Mouse (Mus musculus) hindbrain, embryonic 13.5 days (tissue): ENCODE results near the gene Ankrd22. TPM values are rescaled to one million over a fixed set of nuclear protein-coding genes. Genes with fewer than 3 reads are reported as not detected.
"Not testable (repeated sequence)": the region's sequence is repeated elsewhere in the genome, so short reads cannot be mapped to it uniquely, and the experiment has no call there.

Experiments used
- ATAC-seq: fragments of 200-750 bp; cut with Nextera tagmentation; 2 replicates; pipeline ENCODE4 v1.8.0; 2017; ENCODE audit warnings: moderate TSS enrichment; ENCODE audit not compliant: low FRiP score
- H3K27ac ChIP-seq: fragments of 300-500 bp; sonication (generic); 2 replicates; pipeline ENCODE4 v1.5.1; 2015; ENCODE audit warnings: inconsistent platforms, mild to moderate bottlenecking, moderate library complexity
- H3K27me3 ChIP-seq: fragments of 300-500 bp; sonication (generic); 2 replicates; pipeline ENCODE4 v1.6.1; 2015; ENCODE audit warnings: mild to moderate bottlenecking, inconsistent platforms
- H3K36me3 ChIP-seq: fragments of 300-500 bp; sonication (generic); 2 replicates; pipeline ENCODE4 v1.6.1; 2015; ENCODE audit warnings: mild to moderate bottlenecking, inconsistent platforms
- H3K4me1 ChIP-seq: fragments of 300-500 bp; sonication (generic); replicated peaks from 2 replicates; pipeline ENCODE4 v1.6.1; 2015; ENCODE audit warnings: inconsistent platforms
- H3K4me2 ChIP-seq: fragments of 300-500 bp; sonication (generic); 2 replicates; pipeline ENCODE4 v1.6.1; 2015; ENCODE audit warnings: inconsistent platforms, mild to moderate bottlenecking, moderate library complexity
- H3K4me3 ChIP-seq: fragments of 300-500 bp; sonication (generic); 2 replicates; pipeline ENCODE4 v1.5.1; 2015; ENCODE audit warnings: mild to moderate bottlenecking, inconsistent platforms
- H3K9ac ChIP-seq: fragments of 300-500 bp; sonication (generic); 2 replicates; pipeline ENCODE4 v1.6.1; 2015; ENCODE audit warnings: mild to moderate bottlenecking, inconsistent platforms
- H3K9me3 ChIP-seq: fragments of 300-500 bp; sonication (generic); 2 replicates; pipeline ENCODE4 v1.6.1; 2016; ENCODE audit warnings: inconsistent platforms
- WGBS: fragments of 180-500 bp; shearing (Covaris S2); methylation state at CpG from one replicate; pipeline ENCODE4 v1.1.7; 2015; 5-methylcytosine and 5-hydroxymethylcytosine counted together
- polyA plus RNA-seq: library from polyadenylated mRNA; unstranded; fragments of >200 nt; fragmentation: Nextera tagmentation; extraction: Ambion mirVana; gene quantifications from 2 replicates; pipeline ENCODE4 v1.2.1, GENCODE M21; 2015

Ankrd22 gene
- polyA plus RNA-seq = not detected in 2 replicates

- Histone ChIP-seq H3K27ac (no peak within 1 kb of the TSS), H3K9ac (no peak within 1 kb of the TSS), H3K36me3 (no peaks in the 10 kb centered on the region), H3K9me3 (no peaks in the 10 kb centered on the region), H3K4me2 (no peak within 1 kb of the TSS), H3K4me1 (no peaks in the 10 kb centered on the region), H3K27me3 (no peaks in the 10 kb centered on the region), H3K4me3 (no peak within 1 kb of the TSS)
- ATAC-seq = no peak
- WGBS = 78% methylated on average over 5 of the region's 5 CpGs
Measured at GRCm38 (mm10) chr19:34165891-34166290, at the start of gene Ankrd22. Ankrd22 (minus strand) TSS chr19:34166053.

- no peaks in the 10 kb centered on the region for H3K9me3 ChIP-seq
- WGBS = 71% methylated on average over 4 of the region's 4 CpGs
- no peak overlapping the region for H3K9ac ChIP-seq
- H3K4me1 ChIP-seq = peaks cover 5% of the 10 kb centered on the region; the same call in 1 of the 2 replicates
- no peaks in the 10 kb centered on the region for H3K36me3 ChIP-seq
- H3K27me3 ChIP-seq = no peaks in the 10 kb centered on the region
- ATAC-seq = no peak
- H3K4me2 ChIP-seq = no peak overlapping the region
- H3K27ac ChIP-seq = no peak overlapping the region
- no peak overlapping the region for H3K4me3 ChIP-seq
Measured at GRCm38 (mm10) chr19:34214136-34214535, 48.3 kb upstream of the Ankrd22 start.

- no peak overlapping the region for H3K27ac ChIP-seq
- no peaks in the 10 kb centered on the region for H3K36me3 ChIP-seq
- no peaks in the 10 kb centered on the region for H3K27me3 ChIP-seq
- H3K9ac ChIP-seq = no peak overlapping the region
- ATAC-seq = no peak
- H3K9me3 ChIP-seq = no peaks in the 10 kb centered on the region
- H3K4me1 ChIP-seq = peaks cover 5% of the 10 kb centered on the region; the same call in 1 of the 2 replicates
- H3K4me2 ChIP-seq = no peak overlapping the region
- no peak overlapping the region for H3K4me3 ChIP-seq
Measured at GRCm38 (mm10) chr19:34213251-34213645, 47.4 kb upstream of the Ankrd22 start.

- H3K27me3 ChIP-seq = no peaks in the 10 kb centered on the region
- H3K36me3 ChIP-seq = no peaks in the 10 kb centered on the region
- no peak overlapping the region for H3K9ac ChIP-seq
- peaks cover 5% of the 10 kb centered on the region; the same call in 1 of the 2 replicates for H3K4me1 ChIP-seq
- no peak overlapping the region for H3K4me3 ChIP-seq
- no peaks in the 10 kb centered on the region for H3K9me3 ChIP-seq
- no peak overlapping the region for H3K4me2 ChIP-seq
- 91% methylated on average over 12 of the region's 12 CpGs for WGBS
- H3K27ac ChIP-seq = no peak overlapping the region
- ATAC-seq = no peak
Measured at GRCm38 (mm10) chr19:34212489-34213250, 46.8 kb upstream of the Ankrd22 start.

- no peak for ATAC-seq
- no peaks in the 10 kb centered on the region for H3K27me3 ChIP-seq
- no peaks in the 10 kb centered on the region for H3K9me3 ChIP-seq
- no peak overlapping the region for H3K27ac ChIP-seq
- H3K36me3 ChIP-seq = no peaks in the 10 kb centered on the region
- H3K4me1 ChIP-seq = no peaks in the 10 kb centered on the region
- no peak overlapping the region for H3K4me2 ChIP-seq
- no peak overlapping the region for H3K9ac ChIP-seq
- H3K4me3 ChIP-seq = no peak overlapping the region
- WGBS = 72% methylated on average over 2 of the region's 2 CpGs
Measured at GRCm38 (mm10) chr19:34210841-34211240, 45.0 kb upstream of the Ankrd22 start.

- WGBS = 85% methylated on average over 8 of the region's 8 CpGs
- H3K4me3 ChIP-seq = no peak overlapping the region
- no peak overlapping the region for H3K4me2 ChIP-seq
Measured at GRCm38 (mm10) chr19:34209930-34210581, 44.2 kb upstream of the Ankrd22 start.

GRCm38 (mm10) chr19:34209031-34209430, 43.2 kb upstream of the Ankrd22 start:
- Histone ChIP-seq H3K9ac (no peak overlapping the region), H3K27me3 (no peaks in the 10 kb centered on the region), H3K4me3 (no peak overlapping the region), H3K4me2 (no peak overlapping the region), H3K9me3 (no peaks in the 10 kb centered on the region), H3K27ac (no peak overlapping the region), H3K4me1 (no peaks in the 10 kb centered on the region), H3K36me3 (no peaks in the 10 kb centered on the region)
- ATAC-seq = no peak
- 85% methylated on average over 3 of the region's 3 CpGs for WGBS

More at GRCm38 (mm10) chr19:34209930-34210581, 44.2 kb upstream of the Ankrd22 start:
- Histone ChIP-seq H3K36me3 (no peaks in the 10 kb centered on the region), H3K4me1 (no peaks in the 10 kb centered on the region), H3K9ac (no peak overlapping the region), H3K27ac (no peak overlapping the region), H3K27me3 (no peaks in the 10 kb centered on the region), H3K9me3 (no peaks in the 10 kb centered on the region)
- no peak for ATAC-seq

GRCm38 (mm10) chr19:34206760-34207440, 41.0 kb upstream of the Ankrd22 start:
- no peaks in the 10 kb centered on the region for H3K9me3 ChIP-seq
- WGBS = 92% methylated on average over 8 of the region's 8 CpGs
- no peaks in the 10 kb centered on the region for H3K27me3 ChIP-seq
- no peak for ATAC-seq
- H3K27ac ChIP-seq = no peak overlapping the region
- no peak overlapping the region for H3K9ac ChIP-seq
- no peak overlapping the region for H3K4me2 ChIP-seq
- H3K4me3 ChIP-seq = no peak overlapping the region
- H3K36me3 ChIP-seq = no peaks in the 10 kb centered on the region
- no peaks in the 10 kb centered on the region for H3K4me1 ChIP-seq

GRCm38 (mm10) chr19:34206128-34206527, 40.3 kb upstream of the Ankrd22 start:
- not testable (repeated sequence) for H3K9ac ChIP-seq, H3K36me3 ChIP-seq, H3K27ac ChIP-seq, H3K27me3 ChIP-seq, ATAC-seq, H3K9me3 ChIP-seq, H3K4me1 ChIP-seq, H3K4me3 ChIP-seq, H3K4me2 ChIP-seq
- 79% methylated on average over 4 of the region's 4 CpGs for WGBS

- H3K4me1 ChIP-seq = no peaks in the 10 kb centered on the region
- H3K9ac ChIP-seq = no peak overlapping the region
- ATAC-seq = no peak
- no peak overlapping the region for H3K27ac ChIP-seq
- H3K36me3 ChIP-seq = no peaks in the 10 kb centered on the region
- H3K9me3 ChIP-seq = no peaks in the 10 kb centered on the region
- H3K4me2 ChIP-seq = no peak overlapping the region
- no peaks in the 10 kb centered on the region for H3K27me3 ChIP-seq
- no peak overlapping the region for H3K4me3 ChIP-seq
- WGBS = 83% methylated on average over 2 of the region's 2 CpGs
Measured at GRCm38 (mm10) chr19:34202668-34203067, 36.8 kb upstream of the Ankrd22 start.

GRCm38 (mm10) chr19:34199488-34199887, 33.6 kb upstream of the Ankrd22 start:
- no peak for ATAC-seq
- Histone ChIP-seq H3K27me3 (no peaks in the 10 kb centered on the region), H3K9me3 (no peaks in the 10 kb centered on the region), H3K4me2 (no peak overlapping the region), H3K36me3 (no peaks in the 10 kb centered on the region), H3K4me3 (no peak overlapping the region), H3K27ac (no peak overlapping the region), H3K9ac (no peak overlapping the region), H3K4me1 (no peaks in the 10 kb centered on the region)
- WGBS = 78% methylated on average over 2 of the region's 2 CpGs

GRCm38 (mm10) chr19:34198901-34199300, 33.0 kb upstream of the Ankrd22 start:
- Histone ChIP-seq H3K27ac (no peak overlapping the region), H3K36me3 (no peaks in the 10 kb centered on the region), H3K4me2 (no peak overlapping the region), H3K9ac (no peak overlapping the region), H3K27me3 (no peaks in the 10 kb centered on the region), H3K4me3 (no peak overlapping the region), H3K4me1 (no peaks in the 10 kb centered on the region), H3K9me3 (no peaks in the 10 kb centered on the region)
- 86% methylated on average over 4 of the region's 4 CpGs for WGBS
- no peak for ATAC-seq
